Mouse (Mus musculus) forebrain, embryonic 14.5 days (tissue): ENCODE measurements around the gene Slc22a2. TPM values are rescaled to one million over a fixed set of nuclear protein-coding genes. Genes with fewer than 3 reads are reported as not detected.
"Not testable (repeated sequence)": the region's sequence is repeated elsewhere in the genome, so short reads cannot be mapped to it uniquely, and the experiment has no call there.

ENCODE experiments used
- ATAC-seq: fragments of 200-750 bp; cut with Nextera tagmentation; 2 replicates; pipeline ENCODE4 v1.8.0; 2017; ENCODE audit warnings: mild to moderate bottlenecking, moderate library complexity
- DNase-seq: peaks from one replicate; pipeline ENCODE4 v3.0.0-alpha.2; 2015; ENCODE audit warnings: low spot score
- H3K27ac ChIP-seq: fragments of 300-500 bp; sonication (generic); 2 replicates; pipeline ENCODE4 v1.5.1; 2014; ENCODE audit warnings: low read depth, mild to moderate bottlenecking, control low read depth, low read length, moderate library complexity
- H3K27me3 ChIP-seq: fragments of 300-500 bp; sonication (generic); replicated peaks from 2 replicates; pipeline ENCODE4 v1.6.1; 2014; ENCODE audit warnings: low read length, control low read depth, mixed read lengths; ENCODE audit not compliant: control insufficient read depth, insufficient read depth
- H3K36me3 ChIP-seq: fragments of 300-500 bp; sonication (generic); 2 replicates; pipeline ENCODE4 v1.6.1; 2014; ENCODE audit warnings: low read length, control low read depth; ENCODE audit not compliant: control insufficient read depth, insufficient read depth
- H3K4me1 ChIP-seq: fragments of 300-500 bp; sonication (generic); 2 replicates; pipeline ENCODE4 v1.6.1; 2014; ENCODE audit warnings: antibody characterized with exemption, low read length, control low read depth; ENCODE audit not compliant: control insufficient read depth, insufficient read depth
- H3K4me2 ChIP-seq: fragments of 300-500 bp; sonication (generic); 2 replicates; pipeline ENCODE4 v1.6.1; 2014; ENCODE audit warnings: mild to moderate bottlenecking, control low read depth, low read length
- H3K4me3 ChIP-seq: fragments of 300-500 bp; sonication (generic); 2 replicates; pipeline ENCODE4 v1.5.1; 2014; ENCODE audit warnings: low read depth, low read length, control low read depth
- H3K9ac ChIP-seq: fragments of 300-500 bp; sonication (generic); 2 replicates; pipeline ENCODE4 v1.6.1; 2014; ENCODE audit warnings: mild to moderate bottlenecking, low read length, control low read depth, moderate library complexity
- H3K9me3 ChIP-seq: fragments of 300-500 bp; sonication (generic); replicated peaks from 2 replicates; pipeline ENCODE4 v1.6.1; 2016; ENCODE audit warnings: low read length, control low read depth, mixed read lengths; ENCODE audit not compliant: control insufficient read depth
- WGBS: fragments of 180-500 bp; shearing (Covaris S2); extraction: QIAGEN DNeasy Blood & Tissue Kit; methylation state at CpG from one replicate; pipeline ENCODE4 v1.1.7; 2014; 5-methylcytosine and 5-hydroxymethylcytosine counted together
- polyA plus RNA-seq: library from polyadenylated mRNA; unstranded; fragments of >200 nt; fragmentation: Nextera tagmentation; extraction: Ambion mirVana; gene quantifications from 2 replicates; pipeline ENCODE4 v1.2.1, GENCODE M21; 2014

The Slc22a2 gene
- 1.3 and 2.6 TPM in 2 replicates for polyA plus RNA-seq

DNA sequence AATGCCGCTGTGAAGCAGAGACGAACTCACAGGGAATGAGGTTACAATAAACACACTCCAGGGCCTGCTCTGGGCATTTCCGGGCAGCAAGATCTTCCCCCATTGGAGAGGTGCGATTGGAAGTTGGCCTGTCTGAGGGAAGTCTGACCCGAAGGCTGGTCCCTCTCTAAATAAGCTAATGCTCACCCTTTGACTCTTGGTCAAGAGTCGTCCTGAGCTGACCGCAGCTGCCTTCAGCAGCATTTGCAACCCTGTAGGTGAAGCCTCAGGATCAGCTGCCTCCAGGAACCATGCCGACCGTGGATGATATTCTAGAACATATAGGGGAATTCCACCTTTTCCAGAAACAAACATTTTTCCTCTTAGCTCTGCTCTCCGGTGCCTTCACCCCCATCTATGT, at the start of gene Slc22a2:
Gene Slc22a2 (plus strand): TSS at position 142 of the 400 bp plus-strand sequence.
- WGBS: 86% methylated on average over 10 of the region's 10 CpGs
- Histone ChIP-seq H3K4me2 (no peak within 1 kb of the TSS), H3K27ac (no peak within 1 kb of the TSS), H3K9ac (no peak within 1 kb of the TSS), H3K9me3 (no peaks in the 10 kb centered on the region), H3K4me3 (no peak within 1 kb of the TSS), H3K27me3 (no peaks in the 10 kb centered on the region), H3K36me3 (no peaks in the 10 kb centered on the region), H3K4me1 (no peaks in the 10 kb centered on the region)
- DNase-seq (no peak), ATAC-seq (no peak)

DNA sequence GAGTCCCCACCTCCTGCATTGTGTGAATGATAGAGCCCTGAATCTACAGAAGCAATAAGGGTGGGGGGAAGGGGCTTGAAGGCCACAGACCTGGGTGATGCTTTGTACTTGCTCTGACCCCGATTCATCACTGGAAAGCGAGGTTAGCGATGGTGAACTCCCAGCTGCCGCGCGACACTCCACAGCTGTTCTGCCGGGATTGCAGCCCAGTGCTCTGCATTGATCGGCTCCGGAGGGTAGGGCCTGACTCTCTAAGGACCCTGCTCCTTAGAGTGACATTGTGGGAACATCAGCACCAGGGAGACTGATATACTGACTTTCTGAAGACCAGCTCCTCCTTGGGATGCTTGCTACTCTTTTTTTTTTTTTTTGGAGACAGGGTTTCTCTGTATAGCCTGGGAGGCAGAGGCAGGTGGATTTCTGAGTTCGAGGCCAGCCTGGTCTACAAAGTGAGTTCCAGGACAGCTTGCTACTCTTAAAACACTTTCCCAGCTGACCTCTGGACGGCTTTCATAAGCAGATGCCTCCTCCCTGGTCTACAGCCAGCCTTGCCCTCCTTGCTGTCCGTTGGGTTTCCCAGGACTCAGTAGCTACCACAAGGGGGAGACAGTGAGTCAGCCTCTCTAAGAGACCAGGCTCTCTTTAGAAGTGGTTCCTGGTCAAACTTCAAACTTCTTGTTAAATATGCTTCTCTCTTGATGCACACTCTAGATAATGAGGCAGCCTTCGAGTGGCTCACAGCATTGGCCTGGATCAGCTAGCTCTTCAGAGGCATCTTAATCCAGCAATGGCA, 49.4 kb upstream of the Slc22a2 start:
- WGBS: 66% methylated on average over 13 of the region's 13 CpGs

DNA sequence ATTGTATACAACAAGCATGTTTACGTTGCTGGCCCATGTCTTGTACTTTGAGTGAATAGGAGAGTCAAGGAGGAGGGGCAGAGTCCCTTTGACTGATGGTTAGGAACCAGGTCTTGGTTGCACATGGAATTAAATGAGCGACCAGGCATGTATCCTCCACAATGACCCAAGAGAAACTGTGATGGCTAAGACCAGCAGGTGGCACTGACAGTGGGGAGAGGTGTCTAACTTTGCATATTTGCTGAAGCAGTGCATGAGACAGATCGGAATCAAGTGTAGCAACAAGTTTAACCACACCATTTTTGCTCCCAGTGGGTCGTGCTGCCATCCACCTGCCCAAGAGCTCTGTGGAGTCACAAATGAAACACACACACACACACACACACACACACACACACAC, 21.7 kb upstream of the Slc22a2 start:
- H3K4me2 ChIP-seq: no peak overlapping the region
- H3K27me3 ChIP-seq: no peaks in the 10 kb centered on the region
- no peak overlapping the region for H3K9ac ChIP-seq
- no peaks in the 10 kb centered on the region for H3K4me1 ChIP-seq
- H3K4me3 ChIP-seq: no peak overlapping the region
- no peaks in the 10 kb centered on the region for H3K9me3 ChIP-seq
- DNase-seq (no peak), ATAC-seq (no peak)
- H3K36me3 ChIP-seq: no peaks in the 10 kb centered on the region
- no peak overlapping the region for H3K27ac ChIP-seq
- WGBS: 85% methylated on average over 4 of the region's 4 CpGs

More for the DNA sequence above, 49.4 kb upstream of the Slc22a2 start:
- Histone ChIP-seq H3K4me3 (no peak overlapping the region), H3K36me3 (no peaks in the 10 kb centered on the region), H3K27me3 (no peaks in the 10 kb centered on the region), H3K4me2 (no peak overlapping the region), H3K9ac (no peak overlapping the region), H3K4me1 (no peaks in the 10 kb centered on the region), H3K27ac (no peak overlapping the region), H3K9me3 (no peaks in the 10 kb centered on the region)
- peak; percentile 72 for DNase-seq
- ATAC-seq: no peak

DNA sequence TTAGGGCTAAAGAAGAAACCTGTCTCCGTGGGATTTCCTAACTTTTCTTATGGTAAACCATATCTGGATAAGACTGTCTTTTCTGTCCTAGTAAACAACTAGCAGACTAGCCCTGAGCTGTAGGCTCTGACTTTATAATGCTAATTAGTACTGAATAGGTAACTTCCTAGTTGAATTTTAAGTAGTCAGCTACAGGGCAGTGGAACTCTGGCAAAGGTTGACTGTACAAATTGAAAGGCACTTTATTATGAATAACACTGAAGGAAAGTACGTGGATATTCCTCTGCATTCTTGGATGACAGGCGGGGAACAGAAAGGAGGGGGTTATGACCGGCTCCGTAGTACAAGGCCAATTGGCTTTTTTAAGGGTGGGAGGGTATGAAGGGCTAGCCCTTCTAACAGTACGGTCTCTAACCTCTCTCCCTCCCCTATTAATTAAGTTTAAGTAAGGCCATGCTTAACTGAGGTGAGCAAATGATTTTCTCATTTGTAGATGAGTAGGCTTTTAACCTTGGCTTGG, 19.4 kb upstream of the Slc22a2 start:
- DNase-seq, H3K4me1 ChIP-seq: not testable (repeated sequence)

DNA sequence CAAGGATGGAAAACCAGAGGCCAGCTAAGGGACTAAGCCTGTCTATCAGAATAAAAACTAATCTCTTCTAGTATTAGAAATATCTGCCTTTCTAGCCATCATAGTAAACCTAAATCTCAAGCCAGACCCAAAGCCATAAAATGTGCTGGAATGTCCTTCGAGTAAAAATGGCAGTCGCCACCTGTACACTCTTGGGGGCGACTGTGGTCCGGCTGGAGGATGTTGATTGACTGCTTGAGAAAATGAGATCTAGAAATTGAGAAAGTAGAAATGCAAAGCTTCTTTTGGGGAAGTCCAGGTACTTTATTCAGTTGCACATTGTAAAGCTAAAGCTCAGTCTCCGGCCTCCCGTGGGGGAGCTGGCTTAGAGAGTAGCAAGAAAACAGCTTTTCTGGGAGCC, 18.5 kb upstream of the Slc22a2 start:
- Histone ChIP-seq H3K4me2 (no peak overlapping the region), H3K27ac (no peak overlapping the region), H3K4me1 (no peaks in the 10 kb centered on the region), H3K27me3 (no peaks in the 10 kb centered on the region), H3K9me3 (no peaks in the 10 kb centered on the region), H3K4me3 (no peak overlapping the region), H3K36me3 (no peaks in the 10 kb centered on the region), H3K9ac (no peak overlapping the region)
- DNase-seq (no peak), ATAC-seq (no peak)
- 96% methylated on average over 6 of the region's 6 CpGs for WGBS

More for the DNA sequence above, 19.4 kb upstream of the Slc22a2 start:
- H3K27ac ChIP-seq, H3K4me2 ChIP-seq, H3K9ac ChIP-seq, H3K36me3 ChIP-seq, H3K4me3 ChIP-seq, ATAC-seq, H3K27me3 ChIP-seq, H3K9me3 ChIP-seq: not testable (repeated sequence)
- WGBS: 79% methylated on average over 6 of the region's 6 CpGs

DNA sequence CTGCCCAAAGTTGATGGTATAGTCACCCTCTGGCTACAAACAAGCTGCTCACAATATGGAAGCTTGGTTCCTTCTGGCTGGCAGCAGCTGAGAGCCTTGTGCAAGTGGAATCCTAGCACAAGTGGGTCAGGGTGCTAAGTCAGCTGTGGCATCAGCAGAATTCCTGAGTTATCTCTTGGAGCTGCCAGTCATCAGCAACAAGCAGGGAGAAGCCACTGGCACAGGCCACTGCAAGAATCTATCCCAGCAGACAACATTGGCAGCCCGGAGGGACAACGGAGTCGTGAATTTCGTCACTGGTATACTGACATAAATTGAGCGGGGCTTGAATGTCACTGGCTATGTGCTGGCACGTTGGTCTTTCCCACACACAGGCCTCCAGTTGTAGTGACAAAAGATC, 12.6 kb upstream of the Slc22a2 start:
- WGBS: 86% methylated on average over 6 of the region's 6 CpGs
- H3K4me2 ChIP-seq: no peak overlapping the region
- H3K4me1 ChIP-seq: no peaks in the 10 kb centered on the region
- no peak overlapping the region for H3K4me3 ChIP-seq
- H3K36me3 ChIP-seq: no peaks in the 10 kb centered on the region
- no peaks in the 10 kb centered on the region for H3K27me3 ChIP-seq
- no peaks in the 10 kb centered on the region for H3K9me3 ChIP-seq
- H3K9ac ChIP-seq: no peak overlapping the region
- no peak for DNase-seq
- no peak overlapping the region for H3K27ac ChIP-seq
- no peak for ATAC-seq

DNA sequence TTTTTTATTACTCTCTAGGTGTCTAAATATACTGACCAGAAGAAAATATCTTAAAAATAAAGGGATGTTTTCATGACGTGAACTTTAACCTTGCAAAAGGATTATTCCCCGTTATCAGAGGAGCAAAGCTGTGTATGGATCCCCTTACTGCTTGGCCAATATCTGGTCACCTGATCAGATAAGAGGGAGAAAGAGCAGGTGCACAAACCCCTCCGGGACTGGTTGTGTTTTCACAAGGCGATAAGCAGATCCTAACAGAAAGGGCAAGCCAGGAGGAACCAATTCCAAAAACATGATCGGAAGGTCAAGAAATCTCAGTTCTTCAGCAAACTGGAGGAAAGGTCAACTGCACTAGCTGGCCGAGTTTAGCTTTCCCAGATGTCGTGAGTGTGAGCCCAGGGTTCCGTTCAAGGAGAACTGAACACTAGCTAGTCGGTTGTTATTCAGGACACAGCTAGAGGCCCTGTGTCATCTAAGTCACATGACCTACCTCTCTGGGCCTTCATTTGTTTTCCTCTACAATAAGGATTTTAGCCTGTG, 11.9 kb upstream of the Slc22a2 start:
- no peak for DNase-seq
- 84% methylated on average over 9 of the region's 9 CpGs for WGBS
- no peak for ATAC-seq
- H3K36me3 ChIP-seq: no peaks in the 10 kb centered on the region
- H3K4me3 ChIP-seq: no peak overlapping the region
- no peaks in the 10 kb centered on the region for H3K4me1 ChIP-seq
- H3K9ac ChIP-seq: no peak overlapping the region
- H3K27ac ChIP-seq: no peak overlapping the region
- no peaks in the 10 kb centered on the region for H3K9me3 ChIP-seq
- H3K4me2 ChIP-seq: no peak overlapping the region
- H3K27me3 ChIP-seq: no peaks in the 10 kb centered on the region

DNA sequence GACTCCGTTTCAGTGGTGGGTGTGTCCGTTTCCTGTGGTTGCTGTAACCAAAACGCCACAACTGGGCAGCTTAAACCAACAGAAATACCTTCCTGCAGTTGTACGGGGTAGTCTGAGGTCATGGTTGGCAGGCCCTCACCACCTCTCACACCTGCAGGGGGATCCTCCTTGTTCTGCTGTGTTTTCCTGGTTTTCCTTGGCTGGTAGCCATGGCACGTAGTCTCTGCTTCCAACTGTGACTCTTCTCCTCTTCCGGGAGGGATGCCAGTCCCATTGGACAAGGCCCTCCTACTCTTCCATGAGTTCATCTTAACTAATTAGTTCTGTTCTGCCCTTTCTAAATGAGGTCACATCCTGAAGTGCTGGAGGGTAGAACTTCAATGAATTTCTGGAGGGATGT, 8.5 kb upstream of the Slc22a2 start:
- 79% methylated on average over 6 of the region's 6 CpGs for WGBS
- no peak for DNase-seq

DNA sequence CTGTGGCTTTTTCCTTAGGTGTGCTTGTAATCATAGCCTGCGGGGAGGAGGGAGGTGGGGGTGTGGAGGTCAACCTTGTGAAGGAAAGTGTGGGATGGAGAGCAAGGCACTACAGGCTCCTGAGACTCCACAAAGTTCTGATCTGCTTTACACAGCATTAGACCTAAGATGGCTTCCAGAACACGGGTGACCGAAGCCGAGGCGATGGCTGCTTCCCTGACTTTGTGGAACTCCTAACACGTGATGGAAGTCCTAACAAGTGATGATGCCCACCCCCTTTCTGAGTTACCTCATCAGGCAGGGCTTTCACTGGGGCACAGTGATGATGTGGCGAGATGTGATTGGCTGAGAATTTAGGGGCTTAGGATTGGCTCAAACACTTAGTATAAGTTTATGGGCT, 6.8 kb upstream of the Slc22a2 start:
- WGBS: 94% methylated on average over 7 of the region's 7 CpGs
- ATAC-seq (no peak), DNase-seq (no peak)
- Histone ChIP-seq H3K27ac (no peak overlapping the region), H3K4me3 (no peak overlapping the region), H3K27me3 (no peaks in the 10 kb centered on the region), H3K36me3 (no peaks in the 10 kb centered on the region), H3K9me3 (no peaks in the 10 kb centered on the region), H3K4me2 (no peak overlapping the region), H3K9ac (no peak overlapping the region), H3K4me1 (no peaks in the 10 kb centered on the region)

More for the DNA sequence above, 8.5 kb upstream of the Slc22a2 start:
- H3K4me3 ChIP-seq: no peak overlapping the region
- no peak for ATAC-seq
- H3K9ac ChIP-seq: no peak overlapping the region
- H3K4me2 ChIP-seq: no peak overlapping the region
- no peaks in the 10 kb centered on the region for H3K27me3 ChIP-seq
- H3K9me3 ChIP-seq: no peaks in the 10 kb centered on the region
- no peaks in the 10 kb centered on the region for H3K4me1 ChIP-seq
- H3K36me3 ChIP-seq: no peaks in the 10 kb centered on the region
- H3K27ac ChIP-seq: no peak overlapping the region
